Mouse (Mus musculus) thymus, adult 2 months (tissue): ENCODE data around the gene Soat1.

ENCODE experiments used
- CTCF ChIP-seq: fragments of 200-500 bp; IDR thresholded peaks from 2 replicates; pipeline ENCODE4 v1.5.1; 2012; ENCODE audit warnings: mild to moderate bottlenecking, control low read depth, low read length, moderate library complexity, borderline replicate concordance; ENCODE audit not compliant: control insufficient read depth, poor library complexity, insufficient read depth; ENCODE audit errors: extremely low read depth
- POLR2A ChIP-seq: fragments of 200-500 bp; IDR thresholded peaks from 2 replicates; pipeline ENCODE4 v1.6.1; 2012; ENCODE audit warnings: mild to moderate bottlenecking, low read length, control low read depth, moderate library complexity; ENCODE audit not compliant: control insufficient read depth, poor library complexity, insufficient read depth; ENCODE audit errors: extremely low read depth

- TF ChIP-seq CTCF (no peak), POLR2A (no peak)
These were observed 30.9 kb upstream of the Soat1 start for GRCm38 (mm10) chr1:156504945-156505523.
